Mouse (Mus musculus) embryonic fibroblast, embryonic 13.5 days (primary cell): Measurements from ENCODE around the gene Emp1.

ENCODE experiments used
- CTCF ChIP-seq: IDR thresholded peaks from 2 replicates; pipeline ENCODE4 v1.5.1; 2011; ENCODE audit warnings: mild to moderate bottlenecking, control low read depth, low read length, moderate library complexity, borderline replicate concordance; ENCODE audit not compliant: insufficient read depth
- POLR2A ChIP-seq: IDR thresholded peaks from 2 replicates; pipeline ENCODE4 v1.6.1; 2011; ENCODE audit warnings: low read depth, mild to moderate bottlenecking, control low read depth, low read length, moderate library complexity

GRCm38 (mm10) chr6:135362459-135363159 lies at the start of gene Emp1:
- TF ChIP-seq POLR2A (peak; percentile 98), CTCF (no peak)
